Comparison of ENCODE assay signal across 8 mouse cellular contexts in the genomic region with DNA sequence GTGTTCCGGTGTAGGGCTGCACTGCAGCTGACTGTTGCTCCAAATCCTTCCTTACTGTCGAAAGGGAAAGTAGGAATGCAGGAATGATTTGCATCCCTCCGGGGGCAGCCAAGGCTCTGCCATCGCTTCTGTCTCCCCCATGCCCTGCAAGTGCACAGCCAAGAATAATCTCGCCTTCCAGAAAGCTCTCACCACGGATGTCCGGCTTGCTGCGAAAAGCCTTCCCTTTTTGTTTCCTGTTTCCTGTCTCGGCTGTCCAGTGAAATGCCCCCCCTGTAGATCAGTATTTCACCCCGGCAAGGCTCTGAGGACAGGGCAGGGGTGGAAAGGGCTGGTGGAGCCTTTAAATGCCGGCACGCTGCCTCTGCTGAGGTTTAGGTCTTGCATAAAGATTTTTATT. TPM values are rescaled to one million over a fixed set of nuclear protein-coding genes. Genes with fewer than 3 reads are reported as not detected.
DNase-seq lines count a peak whose midpoint lies in the region; ATAC-seq and TF ChIP-seq lines count a peak whose summit lies in the region.

No protein-coding gene starts in this region.

- peak overlapping the region; percentile 22; the same call in 1 of the 2 replicates for H3K4me3 ChIP-seq in midbrain, embryonic 10.5 days
- no peak overlapping the region for H3K4me3 ChIP-seq in midbrain, postnatal 0 days (ENCODE audit: low read depth, low read length)
- no peak overlapping the region for H3K4me3 ChIP-seq in forebrain, embryonic 16.5 days (replicated peaks; ENCODE audit: low read length)
- no peak overlapping the region for H3K4me3 ChIP-seq in limb, embryonic 12.5 days (replicated peaks)
- no peak overlapping the region for H3K4me3 ChIP-seq in stomach, embryonic 16.5 days (replicated peaks; ENCODE audit: low read length)

- DNase-seq in midbrain, embryonic 10.5 days (ENCODE audit: low spot score) = no peak
- DNase-seq in midbrain, postnatal 0 days (ENCODE audit: low spot score) = no peak
- DNase-seq in testis, postnatal 10 days (ENCODE audit: low spot score) = no peak
- DNase-seq in Muller cell, postnatal 12 days (ENCODE audit: inconsistent ontology term) = no peak
- DNase-seq in cerebellum, postnatal 4 days (ENCODE audit: low spot score in 2 of 2) = no peak

- H3K27ac ChIP-seq in midbrain, embryonic 10.5 days (replicated peaks) = peak overlapping the region; percentile 50
- H3K27ac ChIP-seq in midbrain, postnatal 0 days (ENCODE audit: low read depth, low read length) = no peak overlapping the region
- H3K27ac ChIP-seq in forebrain, embryonic 16.5 days (ENCODE audit: low read length) = no peak overlapping the region
- H3K27ac ChIP-seq in limb, embryonic 12.5 days = peak overlapping the region; percentile 26; the same call in 1 of the 2 replicates
- H3K27ac ChIP-seq in stomach, embryonic 16.5 days (ENCODE audit: low read length) = no peak overlapping the region

- H3K9ac ChIP-seq in midbrain, postnatal 0 days (replicated peaks; ENCODE audit: low read length, poor library complexity, severe bottlenecking) = no peak overlapping the region
- peak overlapping the region; percentile 39 for H3K9ac ChIP-seq in forebrain, embryonic 16.5 days (replicated peaks; ENCODE audit: low read depth, low read length)
- H3K9ac ChIP-seq in limb, embryonic 12.5 days (replicated peaks) = no peak overlapping the region
- H3K9ac ChIP-seq in stomach, embryonic 16.5 days (ENCODE audit: low read length) = no peak overlapping the region

- H3K9me3 ChIP-seq in midbrain, embryonic 10.5 days (replicated peaks) = no peaks in the 10 kb centered on the region
- no peaks in the 10 kb centered on the region for H3K9me3 ChIP-seq in midbrain, postnatal 0 days (ENCODE audit: low read length)
- H3K9me3 ChIP-seq in forebrain, embryonic 16.5 days (ENCODE audit: control insufficient read depth, low read length) = no peaks in the 10 kb centered on the region
- no peaks in the 10 kb centered on the region for H3K9me3 ChIP-seq in limb, embryonic 12.5 days
- H3K9me3 ChIP-seq in stomach, embryonic 16.5 days (replicated peaks; ENCODE audit: control insufficient read depth, low read length) = no peaks in the 10 kb centered on the region

- H3K36me3 ChIP-seq in midbrain, embryonic 10.5 days = peaks cover 3% of the 10 kb centered on the region; the same call in 1 of the 2 replicates
- H3K36me3 ChIP-seq in midbrain, postnatal 0 days (ENCODE audit: insufficient read depth, low read length) = no peaks in the 10 kb centered on the region
- no peaks in the 10 kb centered on the region for H3K36me3 ChIP-seq in forebrain, embryonic 16.5 days (ENCODE audit: control insufficient read depth, insufficient read depth)
- H3K36me3 ChIP-seq in limb, embryonic 12.5 days = no peaks in the 10 kb centered on the region
- H3K36me3 ChIP-seq in stomach, embryonic 16.5 days (ENCODE audit: control insufficient read depth, insufficient read depth, low read length) = no peaks in the 10 kb centered on the region

- no peak for TF ChIP-seq CTCF in midbrain, postnatal 0 days (IDR thresholded peaks at IDR 0.05)

- H3K4me2 ChIP-seq in midbrain, postnatal 0 days (ENCODE audit: low read depth, low read length, poor library complexity, severe bottlenecking) = no peak overlapping the region
- H3K4me2 ChIP-seq in forebrain, embryonic 16.5 days (ENCODE audit: low read length) = 0 out of 2 replicates have a peak overlapping the region, but pooled peaks have one; percentile 10
- peak overlapping the region; percentile 48 for H3K4me2 ChIP-seq in limb, embryonic 12.5 days
- H3K4me2 ChIP-seq in stomach, embryonic 16.5 days (ENCODE audit: low read depth, low read length) = peak overlapping the region; percentile 20

- no peak for ATAC-seq in midbrain, postnatal 0 days (ENCODE audit: low FRiP score)
- ATAC-seq in forebrain, embryonic 16.5 days = no peak
- no peak for ATAC-seq in limb, embryonic 12.5 days (ENCODE audit: insufficient number of reproducible peaks, insufficient read depth, low FRiP score, low TSS enrichment, low read depth)
- ATAC-seq in stomach, embryonic 16.5 days (ENCODE audit: insufficient read depth, low FRiP score) = no peak

- WGBS in midbrain, embryonic 10.5 days = 8% methylated on average over 12 of the region's 12 CpGs
- 14% methylated on average over 12 of the region's 12 CpGs for WGBS in midbrain, postnatal 0 days
- WGBS in forebrain, embryonic 16.5 days = 7% methylated on average over 12 of the region's 12 CpGs
- WGBS in limb, embryonic 12.5 days = 4% methylated on average over 12 of the region's 12 CpGs
- WGBS in stomach, embryonic 16.5 days = 26% methylated on average over 12 of the region's 12 CpGs

- peaks cover 68% of the 10 kb centered on the region for H3K4me1 ChIP-seq in midbrain, embryonic 10.5 days
- H3K4me1 ChIP-seq in midbrain, postnatal 0 days (ENCODE audit: insufficient read depth, low read length) = peaks cover 3% of the 10 kb centered on the region; the same call in 1 of the 2 replicates
- H3K4me1 ChIP-seq in forebrain, embryonic 16.5 days (replicated peaks; ENCODE audit: control insufficient read depth, insufficient read depth, low read length) = peaks cover 34% of the 10 kb centered on the region
- peaks cover 34% of the 10 kb centered on the region for H3K4me1 ChIP-seq in limb, embryonic 12.5 days (replicated peaks)
- peaks cover 13% of the 10 kb centered on the region for H3K4me1 ChIP-seq in stomach, embryonic 16.5 days (ENCODE audit: control insufficient read depth, insufficient read depth, low read length)

- peaks cover 88% of the 10 kb centered on the region for H3K27me3 ChIP-seq in midbrain, embryonic 10.5 days (ENCODE audit: low read depth, poor library complexity, severe bottlenecking)
- peaks cover 32% of the 10 kb centered on the region for H3K27me3 ChIP-seq in midbrain, postnatal 0 days (ENCODE audit: insufficient read depth, low read length)
- peaks cover 24% of the 10 kb centered on the region for H3K27me3 ChIP-seq in forebrain, embryonic 16.5 days (replicated peaks; ENCODE audit: control insufficient read depth, insufficient read depth, low read length)
- H3K27me3 ChIP-seq in limb, embryonic 12.5 days = peaks cover 10% of the 10 kb centered on the region; the same call in 1 of the 2 replicates
- H3K27me3 ChIP-seq in stomach, embryonic 16.5 days (ENCODE audit: control insufficient read depth, insufficient read depth, low read length) = peaks cover 17% of the 10 kb centered on the region; the same call in 1 of the 2 replicates

RNA-seq across cellular contexts. Expression of a gene that starts 3.7 kb away (rescaled TPM):
- polyA plus RNA-seq in midbrain, embryonic 10.5 days (2016; fragmentation: Nextera tagmentation; extraction: Ambion mirVana) = 192 and 243 TPM in 2 replicates
- total RNA-seq in midbrain, postnatal 0 days (2014; rRNA removed) = 7.3 and 10.3 TPM in 2 replicates
- polyA plus RNA-seq in midbrain, postnatal 0 days (2015; fragmentation: Nextera tagmentation; extraction: Ambion mirVana) = 20.4 and 23.3 TPM in 2 replicates
- 119 and 122 TPM in 2 replicates for polyA plus RNA-seq in forebrain, embryonic 16.5 days (2015; fragmentation: Nextera tagmentation; extraction: Ambion mirVana)
- 35.6 and 36.2 TPM in 2 replicates for polyA plus RNA-seq in limb, embryonic 12.5 days (2016; fragmentation: Nextera tagmentation; extraction: Ambion mirVana)
- 41.4 and 44.0 TPM in 2 replicates for polyA plus RNA-seq in stomach, embryonic 16.5 days (2015; fragmentation: Nextera tagmentation; extraction: Ambion mirVana)

RNA-seq across cellular contexts. Expression of a gene that starts 49.2 kb away (rescaled TPM):
- 5.6 and 5.9 TPM in 2 replicates for polyA plus RNA-seq in midbrain, embryonic 10.5 days (2016; fragmentation: Nextera tagmentation; extraction: Ambion mirVana)
- 19.3 and 19.8 TPM in 2 replicates for total RNA-seq in midbrain, postnatal 0 days (2014; rRNA removed)
- polyA plus RNA-seq in midbrain, postnatal 0 days (2015; fragmentation: Nextera tagmentation; extraction: Ambion mirVana) = 13.6 and 13.7 TPM in 2 replicates
- 20.8 and 24.6 TPM in 2 replicates for polyA plus RNA-seq in forebrain, embryonic 16.5 days (2015; fragmentation: Nextera tagmentation; extraction: Ambion mirVana)
- 5.4 and 5.8 TPM in 2 replicates for polyA plus RNA-seq in limb, embryonic 12.5 days (2016; fragmentation: Nextera tagmentation; extraction: Ambion mirVana)
- 11.5 and 14.1 TPM in 2 replicates for polyA plus RNA-seq in stomach, embryonic 16.5 days (2015; fragmentation: Nextera tagmentation; extraction: Ambion mirVana)

Comparison
In these comparisons a context has a peak if more than half of its experiments do, and no peak if none do; other contexts are left out.
1. H3K27ac ChIP-seq: peak in midbrain, embryonic 10.5 days (single experiment) and limb, embryonic 12.5 days (single experiment); none in midbrain, postnatal 0 days (single experiment), forebrain, embryonic 16.5 days (single experiment) and stomach, embryonic 16.5 days (single experiment).